Mouse (Mus musculus) neural tube, embryonic 15.5 days (tissue): Measurements from ENCODE around the gene Pcyt1a. TPM values are rescaled to one million over a fixed set of nuclear protein-coding genes. Genes with fewer than 3 reads are reported as not detected.

Experiments used
- ATAC-seq: fragments of 200-750 bp; cut with Nextera tagmentation; 2 replicates; pipeline ENCODE4 v1.8.0; 2017; ENCODE audit warnings: mild to moderate bottlenecking, moderate TSS enrichment, moderate library complexity; ENCODE audit not compliant: low FRiP score
- H3K27ac ChIP-seq: fragments of 300-500 bp; sonication (generic); replicated peaks from 2 replicates; pipeline ENCODE4 v1.5.1; 2015; ENCODE audit warnings: mild to moderate bottlenecking, inconsistent platforms
- H3K27me3 ChIP-seq: fragments of 300-500 bp; sonication (generic); replicated peaks from 2 replicates; pipeline ENCODE4 v1.6.1; 2015; ENCODE audit warnings: inconsistent platforms
- H3K36me3 ChIP-seq: fragments of 300-500 bp; sonication (generic); 2 replicates; pipeline ENCODE4 v1.6.1; 2015; ENCODE audit warnings: inconsistent platforms
- H3K4me1 ChIP-seq: fragments of 300-500 bp; sonication (generic); 2 replicates; pipeline ENCODE4 v1.6.1; 2015; ENCODE audit warnings: inconsistent platforms
- H3K4me2 ChIP-seq: fragments of 300-500 bp; sonication (generic); 2 replicates; pipeline ENCODE4 v1.6.1; 2015; ENCODE audit warnings: inconsistent platforms, mild to moderate bottlenecking, moderate library complexity
- H3K4me3 ChIP-seq: fragments of 300-500 bp; sonication (generic); replicated peaks from 2 replicates; pipeline ENCODE4 v1.5.1; 2015; ENCODE audit warnings: mild to moderate bottlenecking, inconsistent platforms
- H3K9ac ChIP-seq: fragments of 300-500 bp; sonication (generic); replicated peaks from 2 replicates; pipeline ENCODE4 v1.6.1; 2015; ENCODE audit warnings: mild to moderate bottlenecking, inconsistent platforms
- H3K9me3 ChIP-seq: fragments of 300-500 bp; sonication (generic); replicated peaks from 2 replicates; pipeline ENCODE4 v1.6.1; 2016; ENCODE audit warnings: inconsistent platforms
- WGBS: fragments of 180-500 bp; shearing (Covaris S2); methylation state at CpG from one replicate; pipeline ENCODE4 v1.1.7; 2015; ENCODE audit warnings: mixed read lengths; 5-methylcytosine and 5-hydroxymethylcytosine counted together
- polyA plus RNA-seq: library from polyadenylated mRNA; unstranded; fragments of >200 nt; fragmentation: Nextera tagmentation; extraction: Ambion mirVana; gene quantifications from 2 replicates; pipeline ENCODE4 v1.2.1, GENCODE M21; 2015

The Pcyt1a gene
- polyA plus RNA-seq, 1 experiment from 2014 or later, result 46.0 TPM

DNA sequence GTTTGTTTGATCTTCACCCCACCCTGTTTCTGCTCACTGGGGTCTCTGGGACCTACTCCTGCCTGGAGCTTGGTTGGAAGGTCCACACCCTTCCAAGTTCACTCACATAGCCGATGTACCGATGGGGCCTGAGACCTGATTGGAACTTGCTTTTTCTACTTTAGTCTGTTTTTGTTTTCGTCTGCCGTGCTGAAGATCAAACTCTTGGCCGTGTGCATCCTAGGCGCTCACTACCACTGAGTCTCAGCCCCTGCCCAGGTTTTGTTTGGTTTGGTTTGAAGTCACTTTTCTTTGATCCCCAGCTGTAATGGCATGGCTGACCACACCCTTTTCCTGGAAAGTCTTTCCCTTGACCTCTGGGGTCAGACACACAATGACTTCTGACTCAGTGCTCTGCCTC, 82.7 kb downstream of the Pcyt1a start:
- Histone ChIP-seq H3K36me3 (no peaks in the 10 kb centered on the region), H3K4me2 (no peak overlapping the region), H3K27me3 (no peaks in the 10 kb centered on the region), H3K4me3 (no peak overlapping the region), H3K9me3 (no peaks in the 10 kb centered on the region), H3K9ac (no peak overlapping the region), H3K4me1 (peaks cover 21% of the 10 kb centered on the region), H3K27ac (no peak overlapping the region)
- ATAC-seq, result no peak
- 86% methylated on average over 6 of the region's 6 CpGs for WGBS

DNA sequence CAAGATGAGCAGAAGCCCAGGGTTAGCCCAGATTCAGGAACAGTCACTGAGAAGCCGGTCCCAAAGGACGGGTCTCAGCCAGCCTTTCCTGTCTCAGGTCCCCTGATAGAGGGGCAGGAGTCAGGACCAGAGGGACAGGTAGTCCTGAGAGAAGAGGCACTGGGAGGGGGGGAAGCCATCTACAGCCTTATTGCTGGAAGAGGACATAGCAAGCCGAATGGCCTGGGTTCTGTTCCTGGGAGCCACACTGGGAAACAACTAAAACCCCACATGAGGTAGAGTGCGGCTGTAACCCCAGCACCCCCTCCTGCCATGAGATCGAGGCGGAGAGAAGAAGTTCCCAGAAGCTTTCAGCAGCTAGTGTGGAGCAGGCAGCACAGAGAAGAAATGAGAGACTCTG, 83.2 kb downstream of the Pcyt1a start:
- WGBS, result 92% methylated on average over 6 of the region's 6 CpGs
- Histone ChIP-seq H3K4me1 (peaks cover 21% of the 10 kb centered on the region), H3K4me2 (no peak overlapping the region), H3K27ac (0 out of 2 replicates have a peak overlapping the region, but pooled peaks have one; percentile 37), H3K9me3 (no peaks in the 10 kb centered on the region), H3K27me3 (no peaks in the 10 kb centered on the region), H3K4me3 (no peak overlapping the region), H3K9ac (no peak overlapping the region), H3K36me3 (no peaks in the 10 kb centered on the region)
- no peak for ATAC-seq

GRCm38 (mm10) chr16:32516006-32516962, 85.6 kb downstream of the Pcyt1a start:
- no peaks in the 10 kb centered on the region for H3K9me3 ChIP-seq
- H3K27me3 ChIP-seq, result no peaks in the 10 kb centered on the region
- 10% methylated on average over 21 of the region's 21 CpGs for WGBS
- peaks cover 12% of the 10 kb centered on the region for H3K4me1 ChIP-seq
- H3K9ac ChIP-seq, result peak overlapping the region; percentile 29
- H3K27ac ChIP-seq, result peak overlapping the region; percentile 85
- no peaks in the 10 kb centered on the region for H3K36me3 ChIP-seq
- peak overlapping the region; percentile 8; the same call in 1 of the 2 replicates for H3K4me3 ChIP-seq
- peak overlapping the region; percentile 42 for H3K4me2 ChIP-seq
- ATAC-seq, result peak; percentile 91

- WGBS, result 88% methylated on average over 12 of the region's 12 CpGs
- ATAC-seq, result no peak
- no peak overlapping the region for H3K4me3 ChIP-seq
- no peaks in the 10 kb centered on the region for H3K36me3 ChIP-seq
- no peak overlapping the region for H3K9ac ChIP-seq
- H3K9me3 ChIP-seq, result no peaks in the 10 kb centered on the region
- peaks cover 12% of the 10 kb centered on the region for H3K4me1 ChIP-seq
- no peak overlapping the region for H3K27ac ChIP-seq
- no peak overlapping the region for H3K4me2 ChIP-seq
- no peaks in the 10 kb centered on the region for H3K27me3 ChIP-seq
Observed at GRCm38 (mm10) chr16:32517785-32518481, 87.2 kb downstream of the Pcyt1a start.

DNA sequence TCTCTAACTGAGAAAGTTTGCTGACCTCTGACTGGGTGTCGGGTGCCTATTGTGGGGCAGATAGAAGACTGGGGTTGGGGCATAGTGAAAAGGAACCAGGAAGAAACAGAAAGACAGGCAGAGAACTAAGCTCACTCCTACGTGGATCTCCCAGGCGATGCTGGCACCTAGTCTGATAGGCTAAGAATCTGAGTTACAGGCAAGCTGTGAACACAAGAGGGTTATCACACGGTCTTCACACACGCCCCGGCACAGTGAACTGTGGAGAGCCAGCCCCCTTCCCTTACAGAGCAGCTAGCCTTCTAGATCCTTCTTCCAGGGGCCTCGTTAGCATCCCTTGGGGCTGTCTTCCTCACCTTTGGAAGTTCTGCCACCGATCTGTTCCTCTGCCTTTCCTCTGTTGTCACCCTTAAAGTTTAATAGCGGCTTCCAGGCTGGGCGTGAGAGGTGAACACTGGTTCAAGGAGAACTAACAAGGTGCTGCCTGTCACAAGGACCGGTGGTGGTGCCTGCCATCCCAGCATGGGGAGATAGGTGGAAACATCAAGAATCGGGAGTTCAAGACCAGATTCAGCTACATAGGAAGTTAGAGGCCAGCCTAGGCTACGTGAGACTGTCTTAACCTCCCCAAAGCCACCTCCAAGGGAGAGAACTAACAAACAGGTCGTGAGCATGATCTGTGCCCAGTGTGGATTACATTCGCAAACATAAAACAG, 89.1 kb downstream of the Pcyt1a start:
- H3K27me3 ChIP-seq, result no peaks in the 10 kb centered on the region

DNA sequence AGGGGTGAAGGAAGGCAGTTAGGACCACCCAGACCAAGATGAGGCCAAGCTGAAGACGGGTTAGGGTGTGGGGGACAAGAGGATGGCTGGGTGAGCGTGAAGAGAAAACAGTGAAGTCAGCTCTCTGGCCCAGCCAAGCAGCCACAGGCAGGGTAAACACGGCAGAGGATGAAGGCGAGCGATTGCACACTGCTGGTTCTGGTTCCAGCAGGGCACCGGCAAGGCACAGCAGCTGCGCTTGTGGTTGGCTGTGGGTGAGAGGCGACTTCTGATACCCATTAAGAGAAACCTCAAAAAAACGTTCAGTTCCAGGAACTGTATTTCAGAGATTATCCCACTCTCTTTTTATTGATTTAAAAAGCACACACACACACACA, 89.6 kb downstream of the Pcyt1a start:
- Histone ChIP-seq H3K9ac (no peak overlapping the region), H3K4me1 (peaks cover 24% of the 10 kb centered on the region), H3K36me3 (no peaks in the 10 kb centered on the region), H3K4me2 (no peak overlapping the region), H3K9me3 (no peaks in the 10 kb centered on the region), H3K27ac (no peak overlapping the region), H3K27me3 (no peaks in the 10 kb centered on the region), H3K4me3 (no peak overlapping the region)
- no peak for ATAC-seq
- 60% methylated on average over 9 of the region's 9 CpGs for WGBS

More for the DNA sequence above, 89.1 kb downstream of the Pcyt1a start:
- Histone ChIP-seq H3K4me3 (no peak overlapping the region), H3K9me3 (no peaks in the 10 kb centered on the region), H3K4me2 (no peak overlapping the region), H3K4me1 (peaks cover 24% of the 10 kb centered on the region), H3K27ac (no peak overlapping the region), H3K9ac (no peak overlapping the region), H3K36me3 (no peaks in the 10 kb centered on the region)
- ATAC-seq, result no peak
- WGBS, result 86% methylated on average over 15 of the region's 15 CpGs

DNA sequence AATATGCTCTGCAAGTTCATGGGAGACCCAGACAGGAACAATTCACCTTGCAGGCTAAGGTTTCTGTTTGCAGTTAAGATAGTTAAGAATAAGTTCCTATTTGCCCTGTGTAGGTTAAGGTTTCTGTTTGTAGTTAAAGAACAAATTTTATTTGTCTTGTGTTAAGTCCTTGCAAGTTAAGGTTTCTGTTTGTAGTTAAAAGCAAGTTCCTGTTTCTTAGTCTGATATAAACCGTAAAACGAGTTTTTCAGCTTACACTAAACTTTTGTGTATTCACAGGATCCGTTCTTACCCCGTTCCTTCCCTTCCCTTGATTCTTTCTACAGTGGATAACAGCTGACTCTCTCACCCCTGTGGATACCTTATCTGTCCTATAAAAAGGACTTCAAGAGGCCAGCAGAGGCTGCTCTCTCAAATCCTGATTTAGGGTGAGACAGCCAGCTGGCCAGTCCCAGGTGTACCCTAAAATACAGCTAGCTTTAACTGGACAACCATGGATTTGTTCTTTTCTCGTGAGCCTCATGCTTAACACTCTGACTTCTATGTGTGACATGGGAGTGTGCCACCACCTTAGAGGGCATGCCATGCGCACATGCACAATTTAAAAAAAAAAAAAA, 92.0 kb downstream of the Pcyt1a start:
- no peak overlapping the region for H3K9ac ChIP-seq
- H3K36me3 ChIP-seq, result no peaks in the 10 kb centered on the region
- H3K4me1 ChIP-seq, result peaks cover 13% of the 10 kb centered on the region
- WGBS, result 84% methylated on average over 6 of the region's 6 CpGs
- no peaks in the 10 kb centered on the region for H3K27me3 ChIP-seq
- no peak overlapping the region for H3K4me3 ChIP-seq
- no peak overlapping the region for H3K4me2 ChIP-seq
- no peaks in the 10 kb centered on the region for H3K9me3 ChIP-seq
- ATAC-seq, result no peak
- no peak overlapping the region for H3K27ac ChIP-seq

DNA sequence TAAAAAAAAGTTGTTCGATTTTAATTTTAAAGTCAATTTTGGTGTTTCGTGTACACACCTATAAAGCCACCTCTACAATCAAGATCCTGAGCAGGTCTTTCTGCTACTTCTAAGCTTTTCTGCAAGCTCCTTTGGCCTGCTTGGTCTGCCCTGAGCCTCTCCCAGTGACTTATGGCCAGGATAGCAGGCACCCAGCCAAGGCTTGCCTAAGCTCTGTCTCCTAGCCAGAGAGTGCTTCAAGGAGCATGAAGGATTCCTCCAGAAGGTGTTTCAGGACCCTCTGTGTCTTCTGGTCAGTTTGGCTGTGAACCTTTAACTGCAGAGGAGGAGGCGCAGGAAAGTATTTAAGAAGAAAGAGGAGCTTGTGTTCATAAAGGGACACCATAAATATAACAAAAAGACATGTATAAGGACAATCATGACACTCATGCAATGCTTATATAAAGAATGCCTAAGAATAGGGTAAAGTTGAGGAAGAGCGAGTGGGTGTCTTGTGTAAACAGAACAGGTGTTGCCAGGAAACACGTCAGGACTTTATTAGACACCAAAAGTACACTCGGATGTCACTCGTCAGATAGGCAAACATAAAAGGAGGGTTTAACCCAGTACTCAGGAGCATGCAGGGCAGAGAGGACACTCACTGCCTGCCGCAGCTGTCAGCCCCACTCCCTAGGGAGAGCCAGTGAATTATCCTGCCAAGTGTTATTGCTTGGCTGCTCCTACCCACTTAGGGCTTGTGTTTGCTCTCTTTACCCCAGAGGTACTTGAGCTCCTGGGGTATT, 92.9 kb downstream of the Pcyt1a start:
- Histone ChIP-seq H3K9me3 (no peaks in the 10 kb centered on the region), H3K4me2 (no peak overlapping the region), H3K4me3 (no peak overlapping the region), H3K4me1 (peaks cover 13% of the 10 kb centered on the region), H3K9ac (no peak overlapping the region), H3K36me3 (no peaks in the 10 kb centered on the region), H3K27ac (peak overlapping the region; percentile 45; the same call in 1 of the 2 replicates), H3K27me3 (no peaks in the 10 kb centered on the region)
- ATAC-seq, result peak; percentile 70; the same call in 1 of the 2 replicates
- 46% methylated on average over 8 of the region's 8 CpGs for WGBS

GRCm38 (mm10) chr16:32524244-32524615, 93.5 kb downstream of the Pcyt1a start:
- Histone ChIP-seq H3K4me2 (no peak overlapping the region), H3K36me3 (no peaks in the 10 kb centered on the region), H3K27ac (peak overlapping the region; percentile 45; the same call in 1 of the 2 replicates), H3K4me3 (no peak overlapping the region), H3K27me3 (no peaks in the 10 kb centered on the region), H3K9me3 (no peaks in the 10 kb centered on the region), H3K4me1 (peaks cover 13% of the 10 kb centered on the region), H3K9ac (no peak overlapping the region)
- ATAC-seq, result no peak
- WGBS, result 22% methylated on average over 5 of the region's 5 CpGs
